Mouse (Mus musculus) neural tube, embryonic 13.5 days (tissue): ENCODE measurements around the gene Blmh. TPM values are rescaled to one million over a fixed set of nuclear protein-coding genes. Genes with fewer than 3 reads are reported as not detected.

Experiments used
- ATAC-seq: fragments of 200-750 bp; cut with Nextera tagmentation; 2 replicates; pipeline ENCODE4 v1.8.0; 2017; ENCODE audit warnings: low read depth, mild to moderate bottlenecking, moderate TSS enrichment, moderate library complexity
- H3K27ac ChIP-seq: fragments of 300-500 bp; sonication (generic); replicated peaks from 2 replicates; pipeline ENCODE4 v1.5.1; 2015; ENCODE audit warnings: moderate library complexity, mild to moderate bottlenecking, inconsistent platforms
- H3K27me3 ChIP-seq: fragments of 300-500 bp; sonication (generic); 2 replicates; pipeline ENCODE4 v1.6.1; 2015; ENCODE audit warnings: mild to moderate bottlenecking, inconsistent platforms
- H3K36me3 ChIP-seq: fragments of 300-500 bp; sonication (generic); 2 replicates; pipeline ENCODE4 v1.6.1; 2015; ENCODE audit warnings: mild to moderate bottlenecking, inconsistent platforms
- H3K4me1 ChIP-seq: fragments of 300-500 bp; sonication (generic); replicated peaks from 2 replicates; pipeline ENCODE4 v1.6.1; 2015; ENCODE audit warnings: inconsistent platforms
- H3K4me2 ChIP-seq: fragments of 300-500 bp; sonication (generic); 2 replicates; pipeline ENCODE4 v1.6.1; 2015; ENCODE audit warnings: inconsistent platforms, mild to moderate bottlenecking, moderate library complexity
- H3K4me3 ChIP-seq: fragments of 300-500 bp; sonication (generic); 2 replicates; pipeline ENCODE4 v1.5.1; 2015; ENCODE audit warnings: mild to moderate bottlenecking, inconsistent platforms
- H3K9ac ChIP-seq: fragments of 300-500 bp; sonication (generic); 2 replicates; pipeline ENCODE4 v1.6.1; 2015; ENCODE audit warnings: moderate library complexity, mild to moderate bottlenecking, inconsistent platforms
- H3K9me3 ChIP-seq: fragments of 300-500 bp; sonication (generic); 2 replicates; pipeline ENCODE4 v1.6.1; 2016; ENCODE audit warnings: inconsistent platforms
- WGBS: fragments of 180-500 bp; shearing (Covaris S2); methylation state at CpG from one replicate; pipeline ENCODE4 v1.1.7; 2015; 5-methylcytosine and 5-hydroxymethylcytosine counted together
- polyA plus RNA-seq: library from polyadenylated mRNA; unstranded; fragments of >200 nt; fragmentation: Nextera tagmentation; extraction: Ambion mirVana; gene quantifications from 2 replicates; pipeline ENCODE4 v1.2.1, GENCODE M21; 2015

Gene Blmh
- polyA plus RNA-seq = 146 and 180 TPM in 2 replicates

DNA sequence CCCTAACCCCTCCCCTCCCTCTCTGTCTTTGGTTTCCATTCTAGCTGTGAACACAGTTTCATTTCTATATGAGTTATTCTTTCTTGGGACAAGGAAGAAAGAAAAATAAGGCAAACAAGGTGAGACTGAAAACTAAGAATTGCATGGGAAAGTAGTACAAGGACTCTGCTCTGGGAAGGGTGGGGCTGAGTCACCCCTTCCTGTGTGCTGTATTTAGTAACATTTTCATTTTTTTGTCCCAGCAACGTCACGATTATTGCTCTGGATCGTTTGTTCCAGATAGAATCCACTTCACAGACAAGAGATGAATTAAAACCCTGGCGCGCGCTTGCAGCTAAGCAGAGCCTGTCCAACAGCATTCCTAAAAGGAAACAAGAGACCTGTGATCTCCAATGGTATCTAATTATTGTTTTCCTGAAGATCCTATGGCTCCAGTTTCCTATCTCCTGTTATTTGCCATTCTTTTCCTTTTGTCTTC is at the start of gene Blmh:
Blmh (plus strand) TSS at position 51 of the 478 bp plus-strand sequence.
- Histone ChIP-seq H3K4me2 (no peak within 1 kb of the TSS), H3K4me3 (no peak within 1 kb of the TSS), H3K9me3 (no peaks in the 10 kb centered on the region), H3K36me3 (no peaks in the 10 kb centered on the region), H3K27ac (no peak within 1 kb of the TSS), H3K9ac (no peak within 1 kb of the TSS), H3K27me3 (no peaks in the 10 kb centered on the region), H3K4me1 (no peaks in the 10 kb centered on the region)
- 88% methylated on average over 6 of the region's 6 CpGs for WGBS
- ATAC-seq = no peak

- ATAC-seq = no peak
- Histone ChIP-seq H3K9me3 (no peaks in the 10 kb centered on the region), H3K36me3 (no peaks in the 10 kb centered on the region), H3K27ac (no peak overlapping the region), H3K4me3 (no peak overlapping the region), H3K4me1 (no peaks in the 10 kb centered on the region), H3K9ac (no peak overlapping the region), H3K27me3 (no peaks in the 10 kb centered on the region), H3K4me2 (no peak overlapping the region)
- WGBS = 85% methylated on average over 5 of the region's 5 CpGs
These were observed 44.8 kb upstream of the Blmh start for GRCm38 (mm10) chr11:76879816-76880215.

GRCm38 (mm10) chr11:76884451-76884850 is 40.2 kb upstream of the Blmh start:
- Histone ChIP-seq H3K27ac (no peak overlapping the region), H3K4me1 (0 out of 2 replicates have a peak, but pooled peaks cover 3% of the 10 kb centered on the region), H3K9ac (no peak overlapping the region), H3K4me3 (no peak overlapping the region), H3K9me3 (no peaks in the 10 kb centered on the region), H3K27me3 (no peaks in the 10 kb centered on the region), H3K36me3 (no peaks in the 10 kb centered on the region), H3K4me2 (no peak overlapping the region)
- WGBS = 62% methylated on average over 5 of the region's 5 CpGs
- ATAC-seq = no peak

DNA sequence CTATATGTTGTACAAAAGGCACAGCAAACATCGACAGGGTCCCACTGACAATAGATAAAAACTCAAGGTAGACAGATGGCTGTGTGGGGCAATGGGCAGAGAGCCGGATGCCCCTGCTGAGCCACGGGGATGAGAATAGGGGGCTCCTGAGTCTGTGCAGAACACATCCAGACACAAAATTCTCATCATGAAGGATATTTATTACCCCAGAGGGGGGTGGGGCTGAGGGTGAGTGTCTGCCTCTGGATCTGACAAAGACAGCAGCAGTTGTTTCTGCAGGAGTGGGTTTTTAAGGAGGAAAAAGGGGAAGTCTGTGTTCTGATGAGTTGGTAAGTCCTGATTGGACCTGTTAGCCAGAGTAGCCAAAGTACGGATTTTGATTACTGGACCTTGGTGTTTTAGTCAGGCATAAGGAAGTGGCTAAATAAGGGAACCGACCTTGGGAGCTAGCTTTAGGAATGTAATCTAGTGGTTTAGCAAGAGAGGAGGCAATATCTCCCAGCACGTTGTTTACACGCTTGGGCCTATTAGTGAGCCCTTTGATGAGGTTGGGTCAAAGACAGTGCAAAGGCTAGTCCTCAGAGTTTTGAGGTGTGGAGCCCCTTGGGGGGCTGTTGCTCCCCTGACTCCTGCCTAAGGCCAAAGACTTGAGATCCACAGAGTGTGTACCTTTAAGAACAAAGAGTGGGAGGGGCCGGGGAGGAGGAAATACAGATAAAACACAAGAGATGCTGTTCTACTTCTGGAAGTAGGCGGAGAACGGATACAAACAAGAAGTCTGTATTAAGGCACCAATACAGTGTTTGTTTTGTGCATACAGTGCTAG is 35.1 kb upstream of the Blmh start:
- H3K27ac ChIP-seq = no peak overlapping the region
- H3K9ac ChIP-seq = no peak overlapping the region
- WGBS = 54% methylated on average over 10 of the region's 10 CpGs

DNA sequence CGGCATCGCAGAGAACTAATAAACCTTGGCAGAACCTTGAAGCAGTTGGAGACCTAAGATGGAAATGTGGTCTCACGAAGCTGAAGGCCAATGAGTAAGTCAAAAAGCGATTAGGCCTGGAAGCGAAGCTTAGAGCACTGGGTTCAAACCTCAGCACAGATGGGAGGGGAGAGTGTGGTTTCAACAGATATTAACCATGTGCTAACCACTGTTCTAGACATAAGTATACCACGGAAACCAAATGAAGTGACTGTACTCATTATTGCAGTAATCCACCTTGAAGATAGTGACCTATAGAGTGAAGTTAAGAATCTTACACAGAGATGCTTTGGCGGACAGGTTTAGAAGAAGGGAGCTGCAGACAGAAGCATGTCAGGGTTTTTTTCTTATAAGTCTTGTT is 33.4 kb upstream of the Blmh start:
- Histone ChIP-seq H3K4me3 (no peak overlapping the region), H3K9me3 (no peaks in the 10 kb centered on the region)
- 90% methylated on average over 7 of the region's 7 CpGs for WGBS

More for the DNA sequence above, 35.1 kb upstream of the Blmh start:
- Histone ChIP-seq H3K4me1 (peaks cover 12% of the 10 kb centered on the region), H3K4me3 (no peak overlapping the region), H3K9me3 (no peaks in the 10 kb centered on the region), H3K27me3 (no peaks in the 10 kb centered on the region), H3K36me3 (no peaks in the 10 kb centered on the region), H3K4me2 (no peak overlapping the region)
- no peak for ATAC-seq

GRCm38 (mm10) chr11:76891738-76892349 is 32.8 kb upstream of the Blmh start:
- ATAC-seq = no peak
- Histone ChIP-seq H3K4me1 (peaks cover 12% of the 10 kb centered on the region), H3K36me3 (no peaks in the 10 kb centered on the region), H3K27ac (no peak overlapping the region), H3K4me2 (no peak overlapping the region), H3K9ac (no peak overlapping the region), H3K9me3 (no peaks in the 10 kb centered on the region), H3K27me3 (no peaks in the 10 kb centered on the region), H3K4me3 (no peak overlapping the region)
- 85% methylated on average over 4 of the region's 4 CpGs for WGBS

More for the DNA sequence above, 33.4 kb upstream of the Blmh start:
- no peak overlapping the region for H3K9ac ChIP-seq
- H3K4me2 ChIP-seq = no peak overlapping the region
- H3K4me1 ChIP-seq = peaks cover 12% of the 10 kb centered on the region
- H3K27ac ChIP-seq = no peak overlapping the region
- no peaks in the 10 kb centered on the region for H3K27me3 ChIP-seq
- no peaks in the 10 kb centered on the region for H3K36me3 ChIP-seq
- no peak for ATAC-seq

DNA sequence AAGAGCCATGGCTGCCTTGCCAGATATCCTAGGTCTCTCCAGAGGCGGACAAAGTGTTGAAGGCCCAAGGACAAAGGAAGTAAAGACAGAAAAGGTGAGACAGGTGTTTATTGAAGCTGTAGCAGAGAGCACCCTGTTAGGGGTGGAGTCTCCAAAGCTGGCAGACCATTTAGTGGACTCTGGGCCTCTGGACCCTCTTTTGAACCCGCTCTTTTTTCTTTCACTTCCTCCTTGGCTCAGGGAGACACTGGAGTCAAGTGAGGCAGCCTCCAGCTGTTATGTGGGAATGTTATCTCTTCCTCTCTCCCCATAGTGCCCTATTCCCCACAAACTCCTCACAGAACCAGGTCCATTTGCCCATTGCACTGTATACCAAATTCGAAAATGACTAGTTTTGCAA is 31.6 kb upstream of the Blmh start:
- Histone ChIP-seq H3K36me3 (no peaks in the 10 kb centered on the region), H3K4me2 (no peak overlapping the region), H3K9ac (no peak overlapping the region), H3K4me1 (peaks cover 12% of the 10 kb centered on the region), H3K27ac (no peak overlapping the region), H3K4me3 (no peak overlapping the region), H3K27me3 (no peaks in the 10 kb centered on the region), H3K9me3 (no peaks in the 10 kb centered on the region)
- no peak for ATAC-seq
- WGBS = 84% methylated on average over 3 of the region's 3 CpGs

DNA sequence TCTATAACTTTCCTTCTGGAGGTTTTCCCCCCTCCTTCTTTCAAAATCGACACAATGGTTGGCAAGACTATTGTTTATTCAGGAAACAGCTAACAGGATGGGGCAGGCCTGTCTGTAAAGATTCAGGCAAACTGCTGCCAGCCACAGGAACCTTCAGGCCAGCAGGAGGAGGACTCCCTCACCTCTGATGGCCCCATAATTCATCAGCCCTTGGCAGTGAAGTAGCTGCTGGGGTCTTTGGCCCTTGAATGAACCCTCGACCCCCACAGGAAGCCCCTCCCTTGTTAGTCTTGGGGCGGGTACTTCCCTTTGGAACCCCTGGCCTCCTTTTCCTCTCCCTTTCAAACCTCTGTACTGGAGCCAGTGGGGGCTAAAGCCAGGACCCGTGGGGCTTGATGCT is 31.0 kb upstream of the Blmh start:
- ATAC-seq = no peak
- no peak overlapping the region for H3K9ac ChIP-seq

DNA sequence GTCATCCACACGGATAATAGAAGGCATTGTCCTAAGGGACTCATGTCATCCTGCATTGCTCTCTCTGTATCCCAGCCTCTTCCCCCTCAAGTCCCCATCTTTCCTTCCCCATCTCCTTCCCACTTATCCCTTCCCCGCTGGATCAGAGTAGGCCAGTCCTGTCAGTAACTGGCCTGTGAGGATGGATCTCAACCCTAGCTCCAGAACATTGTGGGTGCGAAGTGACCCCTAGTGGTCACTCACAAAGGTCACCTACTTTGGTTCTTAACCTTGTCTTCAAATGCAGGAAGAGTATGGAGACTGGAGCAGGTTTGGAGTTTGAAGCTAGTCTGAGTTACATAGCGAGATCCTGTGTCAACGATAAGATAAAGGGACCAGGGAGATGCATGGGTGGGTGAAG is 30.4 kb upstream of the Blmh start:
- no peak for ATAC-seq
- no peaks in the 10 kb centered on the region for H3K36me3 ChIP-seq
- no peak overlapping the region for H3K4me3 ChIP-seq
- 37% methylated on average over 5 of the region's 5 CpGs for WGBS
- peaks cover 11% of the 10 kb centered on the region for H3K4me1 ChIP-seq
- H3K27ac ChIP-seq = no peak overlapping the region
- no peaks in the 10 kb centered on the region for H3K9me3 ChIP-seq
- H3K4me2 ChIP-seq = no peak overlapping the region
- no peak overlapping the region for H3K9ac ChIP-seq
- H3K27me3 ChIP-seq = no peaks in the 10 kb centered on the region

More for the DNA sequence above, 31.0 kb upstream of the Blmh start:
- H3K4me2 ChIP-seq = no peak overlapping the region
- no peaks in the 10 kb centered on the region for H3K27me3 ChIP-seq
- no peak overlapping the region for H3K4me3 ChIP-seq
- no peaks in the 10 kb centered on the region for H3K36me3 ChIP-seq
- H3K27ac ChIP-seq = no peak overlapping the region
- 7% methylated on average over 4 of the region's 4 CpGs for WGBS
- H3K4me1 ChIP-seq = peaks cover 12% of the 10 kb centered on the region
- no peaks in the 10 kb centered on the region for H3K9me3 ChIP-seq

- H3K4me3 ChIP-seq = no peak overlapping the region
- H3K9me3 ChIP-seq = no peaks in the 10 kb centered on the region
- H3K27me3 ChIP-seq = no peaks in the 10 kb centered on the region
- H3K9ac ChIP-seq = no peak overlapping the region
- ATAC-seq = no peak
- no peak overlapping the region for H3K27ac ChIP-seq
- WGBS = 53% methylated on average over 6 of the region's 6 CpGs
- H3K4me2 ChIP-seq = no peak overlapping the region
- peaks cover 8% of the 10 kb centered on the region for H3K4me1 ChIP-seq
- H3K36me3 ChIP-seq = no peaks in the 10 kb centered on the region
These were observed 28.2 kb upstream of the Blmh start for GRCm38 (mm10) chr11:76896360-76896759.

DNA sequence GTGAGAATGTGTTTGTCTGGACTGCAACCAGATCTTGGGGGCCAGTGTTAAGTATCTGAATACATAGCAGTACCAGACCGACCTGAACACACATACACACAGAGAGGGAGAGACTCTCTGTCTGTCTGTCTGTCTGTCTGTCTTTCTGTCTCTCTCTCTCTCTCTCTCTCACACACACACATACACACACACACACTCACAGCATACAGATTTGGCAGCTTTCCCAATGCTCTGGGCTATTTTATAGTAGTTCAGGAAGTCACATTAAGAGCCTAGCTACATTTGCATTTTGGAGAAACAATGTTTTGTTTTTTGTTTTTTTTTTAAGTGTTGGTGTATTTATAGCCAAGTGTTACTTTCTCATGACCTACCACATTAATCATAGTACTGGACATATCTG is 27.5 kb upstream of the Blmh start:
- Histone ChIP-seq H3K9ac (no peak overlapping the region), H3K27ac (no peak overlapping the region), H3K36me3 (no peaks in the 10 kb centered on the region), H3K4me3 (no peak overlapping the region), H3K4me1 (peaks cover 8% of the 10 kb centered on the region), H3K27me3 (no peaks in the 10 kb centered on the region), H3K4me2 (no peak overlapping the region), H3K9me3 (no peaks in the 10 kb centered on the region)
- no peak for ATAC-seq
- WGBS = 79% methylated on average over 1 of the region's 1 CpGs

DNA sequence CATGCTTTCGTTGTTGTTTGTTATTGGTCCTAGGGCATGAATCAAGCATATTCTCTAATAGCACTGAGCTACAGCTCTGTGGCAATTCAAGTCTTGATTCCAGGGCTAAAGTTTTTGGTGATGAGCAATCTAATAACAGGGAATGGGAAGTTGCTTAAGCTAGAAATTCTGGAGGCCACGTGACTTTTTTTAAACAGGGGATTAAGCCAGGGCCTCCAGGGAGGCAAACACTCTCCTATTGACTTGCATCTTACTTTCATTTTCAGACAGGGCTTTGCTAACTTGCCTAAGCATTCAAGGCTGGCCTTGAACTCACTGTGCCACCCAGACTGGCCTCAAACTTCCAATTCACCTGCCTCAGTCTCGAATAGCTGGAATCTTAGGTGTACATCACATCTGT is 26.7 kb upstream of the Blmh start:
- no peak overlapping the region for H3K4me3 ChIP-seq
- no peaks in the 10 kb centered on the region for H3K36me3 ChIP-seq
- H3K27ac ChIP-seq = no peak overlapping the region
- H3K4me2 ChIP-seq = no peak overlapping the region
- H3K9ac ChIP-seq = no peak overlapping the region
- no peaks in the 10 kb centered on the region for H3K9me3 ChIP-seq
- H3K4me1 ChIP-seq = peaks cover 8% of the 10 kb centered on the region
- no peak for ATAC-seq
- H3K27me3 ChIP-seq = no peaks in the 10 kb centered on the region
- WGBS = 63% methylated on average over 3 of the region's 3 CpGs
